Mouse (Mus musculus) embryo, embryonic 10 days (tissue): ENCODE measurements at regions not wholly inside any gene's neighbourhood (a gene's known extent, or its start where the extent isn't known, plus 50 kb on each side); places are given as distances from the start of the nearest gene placed in this dataset.
A peak's percentile ranks its signal among the peaks of the same experiment; 100 is the strongest.
"Not testable (repeated sequence)": the region's sequence is repeated elsewhere in the genome, so short reads cannot be mapped to it uniquely, and the experiment has no call there.

Source experiments
- DNase-seq: peaks from one replicate; pipeline ENCODE4 v3.0.0-alpha.2; 2015; ENCODE audit warnings: low spot score

GRCm38 (mm10) chr2:109402556-109402955, 122.0 kb upstream of the Mettl15 start:
- no peak for DNase-seq

GRCm38 (mm10) chr2:109404262-109404661, 123.7 kb upstream of the Mettl15 start:
- DNase-seq, result no peak

GRCm38 (mm10) chr2:109406591-109407079, 126.1 kb upstream of the Mettl15 start:
- no peak for DNase-seq

- DNase-seq, result no peak
Measured at GRCm38 (mm10) chr2:109420098-109420497, 139.6 kb upstream of the Mettl15 start.

GRCm38 (mm10) chr2:109431183-109431582, 150.6 kb upstream of the Mettl15 start:
- DNase-seq, result no peak

- no peak for DNase-seq
Measured at GRCm38 (mm10) chr2:109442551-109443120, 162.1 kb upstream of the Mettl15 start.

GRCm38 (mm10) chr2:109443521-109444066, 163.0 kb upstream of the Mettl15 start:
- DNase-seq, result no peak

- DNase-seq, result not testable (repeated sequence)
Measured at GRCm38 (mm10) chr2:109462246-109462645, 181.7 kb upstream of the Mettl15 start.

GRCm38 (mm10) chr2:109484306-109484705, 190.2 kb upstream of the Bdnf start:
- no peak for DNase-seq

- no peak for DNase-seq
Measured at GRCm38 (mm10) chr2:109487591-109487990, 186.9 kb upstream of the Bdnf start.

- no peak for DNase-seq
Measured at GRCm38 (mm10) chr2:109502186-109502585, 172.3 kb upstream of the Bdnf start.

GRCm38 (mm10) chr2:109504906-109505305, 169.6 kb upstream of the Bdnf start:
- peak; percentile 43 for DNase-seq

- DNase-seq, result peak; percentile 48
Measured at GRCm38 (mm10) chr2:109510070-109510979, 164.2 kb upstream of the Bdnf start.

- no peak for DNase-seq
Measured at GRCm38 (mm10) chr2:109511142-109511541, 163.4 kb upstream of the Bdnf start.

- DNase-seq, result no peak
Measured at GRCm38 (mm10) chr2:109519261-109519660, 155.2 kb upstream of the Bdnf start.

- DNase-seq, result no peak
Measured at GRCm38 (mm10) chr2:109520471-109520870, 154.0 kb upstream of the Bdnf start.

- no peak for DNase-seq
Measured at GRCm38 (mm10) chr2:109539519-109539918, 135.0 kb upstream of the Bdnf start.

GRCm38 (mm10) chr2:109546486-109547115, 127.9 kb upstream of the Bdnf start:
- no peak for DNase-seq

- DNase-seq, result no peak
Measured at GRCm38 (mm10) chr2:109554644-109555043, 119.9 kb upstream of the Bdnf start.

- no peak for DNase-seq
Measured at GRCm38 (mm10) chr2:109559088-109560030, 115.1 kb upstream of the Bdnf start.

GRCm38 (mm10) chr2:109562996-109563395, 111.5 kb upstream of the Bdnf start:
- DNase-seq, result no peak
